Mouse (Mus musculus): ENCODE measurements around the gene Gm8947. TPM values are rescaled to one million over a fixed set of nuclear protein-coding genes. Genes with fewer than 3 reads are reported as not detected.

Gene Gm8947
- 0.77 TPM for total RNA-seq (2023)

DNA sequence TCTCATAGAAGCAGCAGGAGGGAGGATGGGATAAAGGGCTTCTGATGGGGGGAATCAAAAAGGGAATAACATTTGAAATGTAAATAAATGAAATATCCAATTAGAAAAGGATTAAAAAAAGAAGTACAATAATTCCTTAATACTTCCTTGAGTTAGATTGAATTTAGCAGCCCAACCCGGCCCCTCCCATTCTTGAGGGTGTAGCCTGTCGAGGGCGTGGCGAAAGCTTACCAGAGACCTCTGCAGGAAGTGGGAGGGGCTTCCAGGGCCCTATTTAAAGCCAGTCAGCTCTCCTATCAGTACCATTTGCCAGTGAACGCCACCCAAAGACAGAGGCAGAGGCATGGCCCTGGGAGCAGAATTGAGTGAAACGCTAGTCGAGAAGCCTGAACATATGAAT, at the start of gene Gm8947:
Gene Gm8947, plus strand, starts transcription at position 302 of the 400 bp plus-strand sequence.

DNA sequence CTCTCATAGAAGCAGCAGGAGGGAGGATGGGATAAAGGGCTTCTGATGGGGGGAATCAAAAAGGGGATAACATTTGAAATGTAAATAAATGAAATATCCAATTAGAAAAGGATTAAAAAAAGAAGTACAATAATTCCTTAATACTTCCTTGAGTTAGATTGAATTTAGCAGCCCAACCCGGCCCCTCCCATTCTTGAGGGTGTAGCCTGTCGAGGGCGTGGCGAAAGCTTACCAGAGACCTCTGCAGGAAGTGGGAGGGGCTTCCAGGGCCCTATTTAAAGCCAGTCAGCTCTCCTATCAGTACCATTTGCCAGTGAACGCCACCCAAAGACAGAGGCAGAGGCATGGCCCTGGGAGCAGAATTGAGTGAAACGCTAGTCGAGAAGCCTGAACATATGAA, 9.9 kb upstream of the Gm8947 start, which contains the start of gene Gm47985:
Gene Gm47985, plus strand, starts transcription at position 272 of the 400 bp plus-strand sequence.

DNA sequence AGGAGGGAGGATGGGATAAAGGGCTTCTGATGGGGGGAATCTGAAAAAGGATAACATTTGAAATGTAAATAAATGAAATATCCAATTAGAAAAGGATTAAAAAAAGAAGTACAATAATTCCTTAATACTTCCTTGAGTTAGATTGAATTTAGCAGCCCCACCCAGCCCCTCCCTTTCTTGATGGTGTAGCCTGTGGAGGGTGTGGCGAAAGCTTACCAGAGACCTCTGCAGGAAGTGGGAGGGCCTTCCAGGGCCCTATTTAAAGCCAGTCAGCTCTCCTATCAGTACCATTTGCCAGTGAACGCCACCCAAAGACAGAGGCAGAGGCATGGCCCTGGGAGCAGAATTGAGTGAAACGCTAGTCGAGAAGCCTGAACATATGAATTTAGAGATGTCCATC, 5.9 kb downstream of the Gm8947 start, which contains the start of gene Gm47995:
Gene Gm47995, plus strand, starts transcription at position 329 of the 400 bp plus-strand sequence.

DNA sequence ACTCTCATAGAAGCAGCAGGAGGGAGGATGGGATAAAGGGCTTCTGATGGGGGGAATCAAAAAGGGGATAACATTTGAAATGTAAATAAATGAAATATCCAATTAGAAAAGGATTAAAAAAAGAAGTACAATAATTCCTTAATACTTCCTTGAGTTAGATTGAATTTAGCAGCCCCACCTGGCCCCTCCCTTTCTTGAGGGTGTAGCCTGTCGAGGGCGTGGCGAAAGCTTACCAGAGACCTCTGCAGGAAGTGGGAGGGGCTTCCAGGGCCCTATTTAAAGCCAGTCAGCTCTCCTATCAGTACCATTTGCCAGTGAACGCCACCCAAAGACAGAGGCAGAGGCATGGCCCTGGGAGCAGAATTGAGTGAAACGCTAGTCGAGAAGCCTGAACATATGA, 11.6 kb downstream of the Gm8947 start, which contains the start of gene 3110040M04Rik:
Gene 3110040M04Rik, plus strand, starts transcription at position 304 of the 400 bp plus-strand sequence.

DNA sequence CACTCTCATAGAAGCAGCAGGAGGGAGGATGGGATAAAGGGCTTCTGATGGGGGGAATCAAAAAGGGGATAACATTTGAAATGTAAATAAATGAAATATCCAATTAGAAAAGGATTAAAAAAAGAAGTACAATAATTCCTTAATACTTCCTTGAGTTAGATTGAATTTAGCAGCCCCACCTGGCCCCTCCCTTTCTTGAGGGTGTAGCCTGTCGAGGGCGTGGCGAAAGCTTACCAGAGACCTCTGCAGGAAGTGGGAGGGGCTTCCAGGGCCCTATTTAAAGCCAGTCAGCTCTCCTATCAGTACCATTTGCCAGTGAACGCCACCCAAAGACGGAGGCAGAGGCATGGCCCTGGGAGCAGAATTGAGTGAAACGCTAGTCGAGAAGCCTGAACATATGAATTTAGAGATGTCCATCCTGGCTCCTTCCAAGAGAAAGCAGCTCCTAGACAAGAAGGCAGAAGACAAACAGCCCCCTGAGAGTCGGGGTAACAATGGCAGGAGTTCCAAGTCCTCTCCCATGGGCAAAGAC, 17.7 kb downstream of the Gm8947 start, which contains the start of gene Gm47996:
Gene Gm47996, plus strand, starts transcription at position 308 of the 532 bp plus-strand sequence.

Other genes starting within 250 kb of the Gm8947 start
- not detected for gene Hmcn1, start 198.9 kb upstream of the Gm8947 start, total RNA-seq (2023)
- not detected for gene Gm47985, start 9.8 kb upstream of the Gm8947 start, total RNA-seq (2023)
- gene Gm47995, start 6.1 kb downstream of the Gm8947 start, total RNA-seq (2023): not detected
- gene 3110040M04Rik, start 11.7 kb downstream of the Gm8947 start, total RNA-seq (2023): not detected
- not detected for gene Gm47996, start 17.8 kb downstream of the Gm8947 start, total RNA-seq (2023)
- gene Ivns1abp, start 152.1 kb downstream of the Gm8947 start, total RNA-seq (2023): 221 TPM
- gene Swt1, start 236.1 kb downstream of the Gm8947 start, total RNA-seq (2023): 43.6 TPM
- gene Trmt1l, start 236.2 kb downstream of the Gm8947 start, total RNA-seq (2023): 35.3 TPM